ENCODE assay signal across 11 mouse cellular contexts in genomic region chr6:117937222-117937932, GRCm38 (mm10). TPM values are rescaled to one million over a fixed set of nuclear protein-coding genes. Genes with fewer than 3 reads are reported as not detected.
DNase-seq lines count a peak whose midpoint lies in the region; ATAC-seq and TF ChIP-seq lines count a peak whose summit lies in the region.
"Had no signal": no experiment of that assay in that cellular context is flagged by ENCODE, and none has a peak within 500 bp of the region (broad histone marks: within the 10 kb centered on the region; RNA-seq: fewer than 3 reads in every experiment).

Gene Fxyd4 (minus strand): TSS chr6:117937692.

- DNase-seq in thymus, postnatal 4 days = peak; percentile 23
- DNase-seq in thymus, adult 2 months = no peak
- no peak for DNase-seq in intestine, embryonic 14.5 days (ENCODE audit: low spot score)
- peak; percentile 46 to 57 for DNase-seq in lung, adult 18-20 months
- DNase-seq in stomach, postnatal 0 days (ENCODE audit: low spot score) = peak; percentile 40
- DNase-seq in frontal cortex, postnatal 36 days (ENCODE audit: low spot score in 2 of 2) = no peak
- DNase-seq: gastrocnemius, postnatal 14 days had no signal

- 34% methylated on average over 10 of the region's 10 CpGs for WGBS in thymus, adult 2 months
- 73% methylated on average over 10 of the region's 10 CpGs for WGBS in intestine, embryonic 14.5 days
- 42% methylated on average over 10 of the region's 10 CpGs for WGBS in stomach, postnatal 0 days
- WGBS in hindbrain, embryonic 16.5 days = 83% methylated on average over 10 of the region's 10 CpGs

- TF ChIP-seq CTCF in thymus, adult 2 months (IDR thresholded peaks at IDR 0.05; ENCODE audit: borderline replicate concordance, control insufficient read depth, extremely low read depth, insufficient read depth, low read length, poor library complexity) = no peak
- no peak for TF ChIP-seq CTCF in stomach, postnatal 0 days (IDR thresholded peaks at IDR 0.05; ENCODE audit: low read depth)

- ATAC-seq in intestine, embryonic 14.5 days (replicated peaks; ENCODE audit: low FRiP score, low TSS enrichment, low read depth) = peak; percentile 69; the same call in 1 of the 2 replicates
- ATAC-seq in stomach, postnatal 0 days (ENCODE audit: low FRiP score, low TSS enrichment) = peak; percentile 64
- ATAC-seq in hindbrain, embryonic 16.5 days = no peak
- ATAC-seq in granulocyte monocyte progenitor cell, adult 5-6 weeks (replicated peaks; ENCODE audit: poor library complexity, severe bottlenecking) = no peak

- H3K4me2 ChIP-seq in intestine, embryonic 14.5 days (ENCODE audit: low read length) = no peak within 1 kb of the TSS
- H3K4me2 ChIP-seq in stomach, postnatal 0 days (replicated peaks; ENCODE audit: low read depth) = no peak within 1 kb of the TSS
- H3K4me2 ChIP-seq in hindbrain, embryonic 16.5 days (ENCODE audit: low read length) = no peak within 1 kb of the TSS
- H3K4me2 ChIP-seq: hindbrain, embryonic 12.5 days had no signal

- H3K27me3 ChIP-seq in thymus, adult 2 months (ENCODE audit: control insufficient read depth, insufficient read depth, low read length) = no peaks in the 10 kb centered on the region
- H3K27me3 ChIP-seq in intestine, embryonic 14.5 days (replicated peaks; ENCODE audit: control insufficient read depth, insufficient read depth, low read length) = no peaks in the 10 kb centered on the region
- no peaks in the 10 kb centered on the region for H3K27me3 ChIP-seq in stomach, postnatal 0 days (ENCODE audit: control insufficient read depth, insufficient read depth, low read length)
- no peaks in the 10 kb centered on the region for H3K27me3 ChIP-seq in hindbrain, embryonic 16.5 days (replicated peaks; ENCODE audit: control insufficient read depth, insufficient read depth, low read length)
- H3K27me3 ChIP-seq: hindbrain, embryonic 12.5 days had no signal

- no peaks in the 10 kb centered on the region for H3K9me3 ChIP-seq in intestine, embryonic 14.5 days (ENCODE audit: control insufficient read depth, low read length)
- H3K9me3 ChIP-seq in stomach, postnatal 0 days (ENCODE audit: control insufficient read depth, low read length) = no peaks in the 10 kb centered on the region
- H3K9me3 ChIP-seq in hindbrain, embryonic 16.5 days (ENCODE audit: control insufficient read depth, low read length) = no peaks in the 10 kb centered on the region
- H3K9me3 ChIP-seq: hindbrain, embryonic 12.5 days had no signal

- H3K4me1 ChIP-seq in thymus, adult 2 months (replicated peaks; ENCODE audit: control insufficient read depth, insufficient read depth, low read length) = peaks cover 6% of the 10 kb centered on the region
- no peaks in the 10 kb centered on the region for H3K4me1 ChIP-seq in intestine, embryonic 14.5 days (replicated peaks; ENCODE audit: control insufficient read depth, insufficient read depth, low read length)
- H3K4me1 ChIP-seq in stomach, postnatal 0 days (replicated peaks; ENCODE audit: control insufficient read depth, insufficient read depth) = no peaks in the 10 kb centered on the region
- no peaks in the 10 kb centered on the region for H3K4me1 ChIP-seq in hindbrain, embryonic 16.5 days (ENCODE audit: control insufficient read depth, insufficient read depth, low read depth, low read length)
- H3K4me1 ChIP-seq: hindbrain, embryonic 12.5 days had no signal

- H3K36me3 ChIP-seq in thymus, adult 2 months (ENCODE audit: control insufficient read depth, insufficient read depth, low read length) = no peaks in the 10 kb centered on the region
- no peaks in the 10 kb centered on the region for H3K36me3 ChIP-seq in intestine, embryonic 14.5 days (ENCODE audit: control insufficient read depth, insufficient read depth, low read length)
- H3K36me3 ChIP-seq in stomach, postnatal 0 days (ENCODE audit: control insufficient read depth, insufficient read depth, low read length) = no peaks in the 10 kb centered on the region
- H3K36me3 ChIP-seq in hindbrain, embryonic 16.5 days (ENCODE audit: control insufficient read depth, insufficient read depth, low read length) = no peaks in the 10 kb centered on the region
- H3K36me3 ChIP-seq: hindbrain, embryonic 12.5 days had no signal

- no peak within 1 kb of the TSS for H3K4me3 ChIP-seq in thymus, adult 2 months (ENCODE audit: control insufficient read depth, insufficient read depth, low read length)
- H3K4me3 ChIP-seq in intestine, embryonic 14.5 days (ENCODE audit: low read depth, low read length) = no peak within 1 kb of the TSS
- no peak within 1 kb of the TSS for H3K4me3 ChIP-seq in stomach, postnatal 0 days (ENCODE audit: low read depth, low read length)
- no peak within 1 kb of the TSS for H3K4me3 ChIP-seq in hindbrain, embryonic 16.5 days (ENCODE audit: low read length)
- H3K4me3 ChIP-seq: hindbrain, embryonic 12.5 days had no signal

- no peak for TF ChIP-seq EP300 in stomach, postnatal 0 days (optimal IDR thresholded peaks at IDR 0.05)

- no peak for TF ChIP-seq POLR2A in thymus, adult 2 months (IDR thresholded peaks at IDR 0.05; ENCODE audit: control insufficient read depth, extremely low read depth, insufficient read depth, low read length, poor library complexity)

- no peak within 1 kb of the TSS for H3K9ac ChIP-seq in intestine, embryonic 14.5 days (ENCODE audit: low read length)
- no peak within 1 kb of the TSS for H3K9ac ChIP-seq in stomach, postnatal 0 days (ENCODE audit: low read length)
- H3K9ac ChIP-seq in hindbrain, embryonic 16.5 days (ENCODE audit: low read depth, low read length) = no peak within 1 kb of the TSS
- H3K9ac ChIP-seq: hindbrain, embryonic 12.5 days had no signal

- no peak within 1 kb of the TSS for H3K27ac ChIP-seq in thymus, adult 2 months (ENCODE audit: control insufficient read depth, insufficient read depth, low read length)
- H3K27ac ChIP-seq in intestine, embryonic 14.5 days (ENCODE audit: low read depth) = no peak within 1 kb of the TSS
- no peak within 1 kb of the TSS for H3K27ac ChIP-seq in stomach, postnatal 0 days (replicated peaks)
- H3K27ac ChIP-seq in hindbrain, embryonic 16.5 days (ENCODE audit: low read depth, low read length) = no peak within 1 kb of the TSS
- H3K27ac ChIP-seq: hindbrain, embryonic 12.5 days had no signal

RNA-seq across cellular contexts. Expression of gene Fxyd4, which starts in this region (rescaled TPM):
- 0.37 and 0.77 TPM in 2 replicates for polyA plus RNA-seq in thymus, adult 2 months (2012; rRNA removed)
- polyA plus RNA-seq in intestine, embryonic 14.5 days (2014; fragmentation: Nextera tagmentation; extraction: Ambion mirVana) = 1.7 and 3.2 TPM in 2 replicates
- 4.2 and 5.8 TPM in 2 replicates for polyA plus RNA-seq in stomach, postnatal 0 days (2015; fragmentation: Nextera tagmentation; extraction: Ambion mirVana)
- polyA plus RNA-seq in hindbrain, embryonic 16.5 days (2015; fragmentation: Nextera tagmentation; extraction: Ambion mirVana) = 1.7 and 2.5 TPM in 2 replicates
- total RNA-seq in granulocyte monocyte progenitor cell, adult 5-6 weeks (2014; fragmentation: Nextera tagmentation) = not detected in 2 replicates
- total RNA-seq in granulocyte monocyte progenitor cell, adult 5-6 weeks (2017) = not detected in 2 replicates
- total RNA-seq: gastrocnemius, postnatal 14 days; left cerebral cortex, postnatal 10 days had no signal

Comparison
In these comparisons a context has a peak if more than half of its experiments do, and no peak if none do; other contexts are left out.
1. DNase-seq: peak in thymus, postnatal 4 days (single experiment), lung, adult 18-20 months (2 of 2) and stomach, postnatal 0 days (single experiment); none in thymus, adult 2 months (single experiment), intestine, embryonic 14.5 days (single experiment) and frontal cortex, postnatal 36 days (0 of 2).
2. ATAC-seq: peak in intestine, embryonic 14.5 days (single experiment) and stomach, postnatal 0 days (single experiment); none in hindbrain, embryonic 16.5 days (single experiment) and granulocyte monocyte progenitor cell, adult 5-6 weeks (single experiment).